Mouse (Mus musculus): Measurements from ENCODE around the gene Rfx2. TPM values are rescaled to one million over a fixed set of nuclear protein-coding genes. Genes with fewer than 3 reads are reported as not detected.

Rfx2 gene
- total RNA-seq, 2 experiments from 2014 or later, result 5.4 to 6.4 TPM

DNA sequence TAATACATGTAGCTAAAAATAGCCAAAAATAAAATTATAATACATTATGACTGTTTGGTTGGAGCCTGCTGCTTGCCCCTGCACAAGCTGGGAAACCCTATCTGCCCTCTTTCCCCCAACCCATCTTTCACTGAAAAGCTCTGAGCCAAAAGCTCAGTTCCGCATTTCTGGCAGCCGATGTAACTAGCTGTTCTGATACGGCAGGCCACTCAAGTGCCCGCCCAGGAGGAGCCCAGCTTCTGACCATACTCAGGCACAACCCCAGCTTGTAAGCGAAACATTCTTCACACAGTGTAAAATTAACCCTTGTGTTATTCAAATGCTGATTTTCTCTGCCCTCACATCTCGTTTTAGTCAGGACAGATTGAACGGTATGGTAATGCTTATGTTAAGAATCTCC is 28.1 kb upstream of the Rfx2 start:
- no peak for DNase-seq (ENCODE audit: low spot score in 2 of 2)
- TF ChIP-seq CTCF (conservative IDR thresholded peaks at IDR 0.05), result no peak

DNA sequence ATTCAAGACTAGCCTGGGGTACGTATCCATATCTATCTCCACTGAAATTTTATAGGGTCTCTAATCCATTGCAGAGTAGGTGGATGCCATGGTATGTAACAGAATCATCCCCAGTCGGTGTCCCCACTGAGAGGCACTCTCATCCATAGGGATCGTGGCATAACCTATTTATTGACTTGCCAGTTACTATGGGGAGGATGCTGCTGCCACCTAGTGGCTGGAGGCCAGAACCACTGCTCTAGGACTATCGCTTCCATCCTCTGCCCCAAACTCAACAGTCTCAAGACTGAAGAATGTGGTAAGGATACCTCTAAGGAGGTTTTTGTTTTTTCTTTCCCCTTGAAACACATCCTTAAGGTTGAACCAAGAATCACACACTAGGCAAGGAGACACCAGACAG is 27.4 kb upstream of the Rfx2 start:
- TF ChIP-seq CTCF (conservative IDR thresholded peaks at IDR 0.05), result peak; percentile 95
- Histone ChIP-seq H3K27ac (no peak overlapping the region), H3K4me3 (no peak overlapping the region)
- peak; percentile 29 to 60 for DNase-seq (ENCODE audit: low spot score in 2 of 2)

More for the DNA sequence above, 28.1 kb upstream of the Rfx2 start:
- H3K27ac ChIP-seq, result no peak overlapping the region
- no peak overlapping the region for H3K4me3 ChIP-seq

DNA sequence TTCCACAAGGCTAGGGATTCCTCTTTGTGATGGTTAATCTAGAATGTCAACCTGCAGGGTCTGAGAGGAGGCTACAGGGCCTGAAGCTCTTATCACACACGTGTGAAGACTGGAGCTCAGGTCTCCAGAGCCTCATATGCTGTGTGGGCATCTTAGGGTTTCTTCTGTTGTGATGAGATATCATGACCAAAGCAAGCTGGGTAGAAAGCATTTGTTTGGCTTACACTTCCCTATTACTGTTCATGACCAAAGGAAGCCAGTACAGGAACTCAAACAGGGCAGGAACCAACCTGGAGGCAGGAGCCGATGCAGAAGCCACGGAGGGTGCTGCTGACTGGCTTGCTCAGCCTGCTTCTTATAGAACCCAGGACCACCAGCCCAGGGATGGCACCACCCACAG is 24.6 kb upstream of the Rfx2 start:
- DNase-seq (ENCODE audit: low spot score in 2 of 2), result no peak
- Histone ChIP-seq H3K27ac (no peak overlapping the region), H3K4me3 (no peak overlapping the region)
- TF ChIP-seq CTCF (conservative IDR thresholded peaks at IDR 0.05), result no peak

DNA sequence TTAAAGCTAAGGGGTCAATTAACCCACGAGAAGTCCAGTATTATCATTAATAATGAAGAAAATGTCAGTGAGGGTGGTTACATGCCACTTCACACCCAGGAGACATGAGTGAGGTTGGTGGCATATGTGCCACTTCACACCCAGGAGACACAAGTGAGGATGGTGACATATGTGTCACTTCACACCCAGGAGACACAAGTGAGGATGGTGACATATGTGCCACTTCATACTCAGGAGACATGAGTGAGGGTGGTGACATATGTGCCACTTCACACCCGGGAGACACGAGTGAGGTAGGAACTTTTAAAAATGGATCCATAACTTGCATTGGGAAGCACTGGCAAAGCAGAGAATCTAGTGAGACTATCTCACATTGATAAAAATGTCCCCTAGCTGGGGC is 20.4 kb upstream of the Rfx2 start:
- H3K4me3 ChIP-seq, result no peak overlapping the region
- no peak overlapping the region for H3K27ac ChIP-seq
- no peak for TF ChIP-seq CTCF (conservative IDR thresholded peaks at IDR 0.05)
- no peak for DNase-seq (ENCODE audit: low spot score in 2 of 2)

DNA sequence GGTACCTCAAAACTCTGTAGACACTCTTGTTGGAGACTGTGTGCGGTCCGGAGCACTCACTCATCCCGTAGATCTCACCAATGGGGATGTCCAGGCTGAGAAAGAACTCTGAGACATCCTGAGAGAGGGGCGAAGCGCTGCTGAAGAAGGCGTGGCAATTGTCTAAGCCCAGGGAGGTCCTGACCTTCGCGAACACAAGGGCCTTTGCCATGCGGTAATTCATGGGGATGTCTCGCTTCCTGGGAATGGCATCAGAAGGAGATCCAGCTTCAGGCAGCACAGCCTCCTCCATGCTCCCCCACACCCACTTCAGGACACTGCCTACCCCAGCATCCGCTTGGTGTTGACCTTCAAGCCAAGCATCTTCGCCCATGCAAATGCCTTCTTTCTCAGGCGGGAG is 18.9 kb upstream of the Rfx2 start:
- Histone ChIP-seq H3K27ac (no peak overlapping the region), H3K4me3 (no peak overlapping the region)
- no peak for TF ChIP-seq CTCF (conservative IDR thresholded peaks at IDR 0.05)
- DNase-seq (ENCODE audit: low spot score in 2 of 2), result no peak

DNA sequence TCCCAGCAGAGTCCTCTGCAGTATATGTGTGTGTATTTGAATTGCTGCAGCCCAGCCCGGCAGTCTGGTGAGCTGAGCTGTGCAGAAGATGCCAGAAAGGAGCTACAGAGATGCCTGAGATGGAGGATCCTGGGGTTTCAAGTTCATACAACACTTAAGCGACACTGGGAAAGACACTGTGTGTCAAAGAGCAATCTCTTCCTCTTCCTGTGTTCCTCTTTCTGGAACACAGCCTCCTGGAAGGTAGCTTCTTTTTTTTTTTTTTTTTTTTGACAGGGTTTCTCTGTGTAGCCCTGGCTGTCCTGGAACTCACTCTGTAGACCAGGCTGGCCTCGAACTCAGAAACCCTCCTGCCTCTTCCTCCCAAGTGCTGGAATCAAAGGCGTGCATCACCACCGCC is 18.0 kb upstream of the Rfx2 start:
- no peak for DNase-seq (ENCODE audit: low spot score in 2 of 2)
- TF ChIP-seq CTCF (conservative IDR thresholded peaks at IDR 0.05), result no peak
- Histone ChIP-seq H3K4me3 (no peak overlapping the region), H3K27ac (no peak overlapping the region)

DNA sequence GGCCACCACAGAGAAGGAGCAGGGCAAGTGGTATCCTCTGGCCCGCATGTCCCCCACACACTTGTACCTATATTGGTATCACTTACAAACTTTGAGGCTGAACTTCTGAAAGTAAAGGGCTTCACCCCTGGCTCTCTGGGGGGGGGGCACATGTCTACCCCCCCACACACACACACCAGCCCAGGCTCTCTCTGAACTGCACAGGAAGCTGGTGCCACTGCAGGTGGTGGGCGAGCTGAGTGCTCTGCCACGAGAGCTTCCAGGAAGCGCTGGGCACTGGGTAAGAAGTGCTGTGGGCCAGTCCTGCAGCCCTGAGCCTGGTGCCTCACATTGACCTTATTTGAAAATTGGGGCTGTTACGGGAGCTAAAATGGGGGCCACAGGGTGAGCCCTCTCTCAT is 12.9 kb upstream of the Rfx2 start:
- no peak overlapping the region for H3K4me3 ChIP-seq

DNA sequence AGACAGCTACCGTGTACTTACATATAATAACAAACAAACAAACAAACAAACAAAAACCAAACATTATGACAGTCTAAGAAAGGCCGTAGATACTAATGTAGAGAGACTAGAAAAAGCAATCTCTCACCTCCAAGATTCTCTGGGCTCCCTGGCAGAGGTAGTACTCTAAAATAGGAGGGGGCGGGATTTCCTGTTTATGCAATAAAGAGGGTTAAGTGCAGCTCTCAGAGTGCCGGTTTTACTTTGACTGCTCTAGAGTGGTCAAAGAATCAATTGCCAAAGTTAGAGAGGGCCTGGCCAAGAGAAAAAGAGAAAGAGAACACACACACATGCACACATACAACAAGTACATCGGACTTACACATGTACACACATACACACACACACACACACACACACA is 11.4 kb upstream of the Rfx2 start:
- no peak for DNase-seq (ENCODE audit: low spot score in 2 of 2)
- no peak overlapping the region for H3K27ac ChIP-seq
- H3K4me3 ChIP-seq, result no peak overlapping the region
- no peak for TF ChIP-seq CTCF (conservative IDR thresholded peaks at IDR 0.05)

More for the DNA sequence above, 12.9 kb upstream of the Rfx2 start:
- no peak for TF ChIP-seq CTCF (conservative IDR thresholded peaks at IDR 0.05)
- H3K27ac ChIP-seq, result no peak overlapping the region
- DNase-seq (ENCODE audit: low spot score in 2 of 2), result no peak

DNA sequence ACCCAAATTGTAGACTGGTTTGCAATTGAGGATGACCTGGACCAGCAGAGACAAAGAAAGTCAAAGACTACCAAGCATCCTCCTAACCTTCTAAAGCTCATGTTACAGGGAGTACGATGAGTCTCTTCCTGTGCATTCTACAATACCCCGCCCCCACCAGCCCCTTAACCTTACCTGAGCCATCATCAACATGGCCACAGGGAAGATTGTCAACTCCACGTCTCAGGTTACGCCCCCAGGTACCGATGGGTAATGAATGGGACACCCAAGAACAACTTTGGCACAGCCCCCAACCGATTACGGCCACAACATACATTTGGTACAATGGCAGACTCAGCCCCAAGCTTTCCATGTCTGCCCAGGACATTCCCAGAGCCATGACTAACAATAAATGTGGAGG is 9.7 kb upstream of the Rfx2 start:
- no peak overlapping the region for H3K27ac ChIP-seq
- TF ChIP-seq CTCF (conservative IDR thresholded peaks at IDR 0.05), result no peak
- H3K4me3 ChIP-seq, result no peak overlapping the region
- DNase-seq (ENCODE audit: low spot score in 2 of 2), result no peak

DNA sequence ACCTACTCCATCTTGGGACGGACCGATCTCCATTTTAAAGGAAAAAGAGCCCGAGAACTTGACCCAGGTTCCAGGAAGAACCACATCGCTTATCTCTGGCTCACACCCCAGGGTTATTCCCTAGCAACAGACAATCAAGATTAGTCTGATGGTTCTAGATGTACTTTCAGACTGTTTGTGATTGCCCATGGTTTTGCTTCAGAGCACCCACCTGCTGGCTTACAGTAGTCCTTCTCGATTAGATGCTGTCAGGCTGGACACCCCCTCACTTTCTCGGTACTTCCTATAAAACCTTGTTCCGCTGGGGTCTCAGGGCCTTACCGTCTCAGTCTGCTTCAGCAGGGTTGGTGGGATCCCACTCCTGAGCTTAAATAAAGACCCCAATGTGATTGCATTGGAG is 5.5 kb upstream of the Rfx2 start:
- Histone ChIP-seq H3K27ac (no peak overlapping the region), H3K4me3 (no peak overlapping the region)
- no peak for TF ChIP-seq CTCF (conservative IDR thresholded peaks at IDR 0.05)
- DNase-seq (ENCODE audit: low spot score in 2 of 2), result no peak

DNA sequence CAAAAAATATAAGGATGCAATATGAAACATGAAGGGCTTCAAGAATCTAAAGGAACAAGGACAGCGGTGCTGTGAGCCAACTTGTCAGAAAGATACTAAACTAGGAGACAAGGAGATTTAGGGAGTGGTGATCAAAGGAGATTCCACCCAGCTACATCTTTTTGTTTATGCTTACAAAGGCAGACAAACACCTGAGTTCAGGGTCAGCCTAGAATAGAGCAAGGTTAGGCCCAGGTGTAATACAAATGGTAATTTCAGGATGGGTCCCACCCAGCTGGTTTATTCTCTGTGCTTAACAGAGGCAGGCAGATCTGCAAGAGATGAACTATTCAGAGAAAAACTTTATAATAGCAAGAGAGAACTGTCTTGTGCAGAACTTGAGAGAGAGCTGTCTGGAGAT is 2.6 kb upstream of the Rfx2 start:
- no peak for TF ChIP-seq CTCF (conservative IDR thresholded peaks at IDR 0.05)
- H3K4me3 ChIP-seq, result no peak overlapping the region
- H3K27ac ChIP-seq, result no peak overlapping the region
- no peak for DNase-seq (ENCODE audit: low spot score in 2 of 2)

DNA sequence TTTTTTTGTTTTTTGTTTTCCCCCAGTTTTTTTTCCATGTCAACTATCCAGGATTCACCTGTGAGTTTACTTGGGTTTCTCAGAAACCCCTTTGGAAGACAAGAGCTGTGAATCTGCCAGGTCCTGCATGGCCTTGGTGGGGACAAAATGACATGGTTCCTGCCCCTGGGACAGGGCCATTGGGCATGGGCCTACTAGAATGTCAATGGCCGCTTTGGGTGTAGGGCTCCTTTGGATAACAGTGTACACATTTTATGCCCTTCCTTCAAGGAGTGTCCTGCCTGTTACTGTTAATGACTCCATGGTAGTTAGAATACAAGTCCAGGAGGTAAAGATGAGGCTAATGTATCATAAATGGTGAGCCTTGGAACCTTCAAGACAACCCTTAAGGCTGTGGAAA is 2.1 kb upstream of the Rfx2 start:
- no peak for DNase-seq (ENCODE audit: low spot score in 2 of 2)
- TF ChIP-seq CTCF (conservative IDR thresholded peaks at IDR 0.05), result no peak
- H3K27ac ChIP-seq, result no peak overlapping the region
- H3K4me3 ChIP-seq, result no peak overlapping the region

DNA sequence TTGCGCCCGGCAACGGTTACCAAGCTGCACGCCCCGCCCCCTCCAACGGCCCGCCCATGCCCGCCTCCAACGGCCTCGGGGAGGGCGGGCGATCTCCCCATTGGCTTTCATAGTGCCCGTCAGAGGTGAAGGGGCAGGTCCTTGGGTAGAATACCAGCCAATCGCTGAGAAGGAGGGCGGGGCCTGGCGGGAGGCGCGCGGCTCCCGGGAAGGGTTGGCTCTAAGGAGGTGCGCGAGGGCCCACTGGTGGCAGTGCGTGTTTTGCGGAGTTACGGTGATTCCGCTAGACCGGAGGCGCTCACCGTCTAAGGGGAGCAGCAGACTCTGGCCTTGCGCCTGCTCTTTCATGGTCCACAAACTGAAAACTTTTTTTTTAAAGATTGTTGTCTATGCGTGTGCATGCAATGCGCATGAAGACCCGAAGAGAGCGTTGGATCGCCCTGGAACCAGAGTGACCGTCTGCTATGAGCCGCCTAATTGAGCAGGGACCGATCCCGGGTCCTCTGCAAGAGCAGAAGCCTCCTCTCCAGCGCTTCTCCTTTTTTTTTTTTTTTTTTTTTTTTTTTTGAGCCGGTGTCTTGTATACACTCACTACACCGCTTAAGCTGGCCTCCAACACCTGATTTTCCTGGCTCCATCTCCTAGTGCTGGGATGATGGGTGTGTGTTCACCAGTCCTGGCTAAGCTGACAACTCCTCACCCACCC is 451 bp upstream of the Rfx2 start:
- peak; percentile 99 for DNase-seq (ENCODE audit: low spot score in 2 of 2)
- H3K4me3 ChIP-seq, result peak overlapping the region; percentile 55
- no peak overlapping the region for H3K27ac ChIP-seq
- peak; percentile 77 for TF ChIP-seq CTCF (conservative IDR thresholded peaks at IDR 0.05)

DNA sequence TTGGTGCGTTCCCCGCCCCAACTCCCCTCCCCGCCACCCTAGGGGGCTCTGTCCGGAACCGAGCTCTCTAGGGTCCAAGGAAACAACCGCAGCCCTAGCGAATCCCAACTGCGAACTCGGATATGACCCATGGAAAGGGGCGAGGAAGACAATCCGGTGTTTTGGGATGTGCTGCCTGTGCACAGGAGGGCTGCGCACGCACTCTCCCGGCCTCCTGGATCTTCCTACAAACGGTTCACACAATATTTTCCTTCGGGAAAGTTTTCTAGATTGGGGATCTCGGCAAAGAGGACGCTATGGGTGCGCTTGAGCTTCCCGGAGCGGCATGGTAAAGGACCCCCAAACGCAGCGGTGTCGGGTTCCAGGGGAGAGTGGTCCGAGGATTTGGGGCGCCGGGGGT is 1.0 kb downstream of the Rfx2 start:
- TF ChIP-seq CTCF (conservative IDR thresholded peaks at IDR 0.05), result no peak
- no peak for DNase-seq (ENCODE audit: low spot score in 2 of 2)

More for the DNA sequence above, 1.0 kb downstream of the Rfx2 start:
- Histone ChIP-seq H3K27ac (peak overlapping the region; percentile 65), H3K4me3 (peak overlapping the region; percentile 67)
